Mouse (Mus musculus): ENCODE measurements around the gene Gm37240. TPM values are rescaled to one million over a fixed set of nuclear protein-coding genes. Genes with fewer than 3 reads are reported as not detected.

Gm37240 gene
- polyA plus RNA-seq, 1 experiment, result 1.0 TPM

GRCm38 (mm10) chr3:85287627-85288026 lies 599.7 kb downstream of the Gm37240 start:
- 70% methylated on average over 2 of the region's 2 CpGs for WGBS
- H3K27ac ChIP-seq (ENCODE audit: control insufficient read depth, insufficient read depth, low read depth, low read length, poor library complexity), result no peak overlapping the region
- H3K4me3 ChIP-seq (replicated peaks; ENCODE audit: control insufficient read depth, low read depth, low read length), result no peak overlapping the region
- TF ChIP-seq CTCF (IDR thresholded peaks at IDR 0.05; ENCODE audit: control insufficient read depth, insufficient read depth, low read length) (no peak), POLR2A (IDR thresholded peaks at IDR 0.05; ENCODE audit: borderline replicate concordance, control insufficient read depth, low read depth, low read length) (no peak)
- H3K4me1 ChIP-seq (ENCODE audit: control insufficient read depth, insufficient read depth, low read length), result no peaks in the 10 kb centered on the region

DNA sequence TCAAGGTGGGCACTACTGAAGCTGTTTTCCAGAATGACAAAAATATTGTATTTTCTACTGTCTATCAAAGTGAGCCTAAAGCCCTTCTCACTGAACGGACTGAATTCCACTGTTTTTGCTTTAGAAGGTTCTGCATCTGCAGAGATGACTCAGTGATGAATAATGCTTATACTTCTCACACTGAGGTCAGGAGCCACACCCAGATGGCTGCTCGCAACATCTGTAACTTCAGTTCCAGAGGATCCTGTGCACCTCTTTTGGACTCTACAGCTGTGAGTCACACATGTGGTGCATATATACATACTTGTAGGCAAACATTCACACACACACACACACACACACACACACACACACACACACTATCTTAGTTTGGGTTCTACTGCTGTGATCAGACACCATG lies 602.8 kb downstream of the Gm37240 start:
- 78% methylated on average over 2 of the region's 2 CpGs for WGBS
- H3K4me3 ChIP-seq (replicated peaks; ENCODE audit: control insufficient read depth, low read depth, low read length), result no peak overlapping the region
- TF ChIP-seq POLR2A (IDR thresholded peaks at IDR 0.05; ENCODE audit: borderline replicate concordance, control insufficient read depth, low read depth, low read length), result no peak
- no peak for TF ChIP-seq CTCF (IDR thresholded peaks at IDR 0.05; ENCODE audit: control insufficient read depth, insufficient read depth, low read length)
- H3K27ac ChIP-seq (ENCODE audit: control insufficient read depth, insufficient read depth, low read depth, low read length, poor library complexity), result no peak overlapping the region
- no peaks in the 10 kb centered on the region for H3K4me1 ChIP-seq (ENCODE audit: control insufficient read depth, insufficient read depth, low read length)

DNA sequence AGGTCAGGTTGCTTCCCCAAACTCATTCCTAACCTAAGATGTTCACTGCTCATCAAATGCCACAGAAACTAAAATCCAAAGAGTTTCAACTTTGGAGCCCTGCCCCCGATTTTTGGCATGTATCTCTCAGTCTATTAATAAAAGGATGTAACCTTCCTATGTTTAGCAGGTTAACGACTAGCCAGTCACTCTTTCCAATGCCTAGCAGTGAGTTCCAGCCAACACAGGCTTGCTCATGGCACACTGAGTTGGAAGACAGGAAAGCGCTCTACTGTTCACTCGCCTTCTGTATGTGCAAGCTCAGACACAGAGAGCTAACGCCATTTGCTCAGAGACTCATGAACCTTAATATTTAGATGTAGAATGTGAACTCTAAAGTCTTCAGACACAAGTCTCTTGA lies 604.5 kb downstream of the Gm37240 start:
- WGBS, result 81% methylated on average over 5 of the region's 5 CpGs
- Histone ChIP-seq H3K27ac (ENCODE audit: control insufficient read depth, insufficient read depth, low read depth, low read length, poor library complexity) (no peak overlapping the region), H3K4me1 (ENCODE audit: control insufficient read depth, insufficient read depth, low read length) (no peaks in the 10 kb centered on the region), H3K4me3 (replicated peaks; ENCODE audit: control insufficient read depth, low read depth, low read length) (no peak overlapping the region)
- TF ChIP-seq POLR2A (IDR thresholded peaks at IDR 0.05; ENCODE audit: borderline replicate concordance, control insufficient read depth, low read depth, low read length), result no peak
- no peak for TF ChIP-seq CTCF (IDR thresholded peaks at IDR 0.05; ENCODE audit: control insufficient read depth, insufficient read depth, low read length)

GRCm38 (mm10) chr3:85275075-85275474 lies 612.2 kb downstream of the Gm37240 start:
- WGBS, result 61% methylated on average over 10 of the region's 10 CpGs
- Histone ChIP-seq H3K27ac (ENCODE audit: control insufficient read depth, insufficient read depth, low read depth, low read length, poor library complexity) (no peak overlapping the region), H3K4me1 (ENCODE audit: control insufficient read depth, insufficient read depth, low read length) (no peaks in the 10 kb centered on the region), H3K4me3 (replicated peaks; ENCODE audit: control insufficient read depth, low read depth, low read length) (no peak overlapping the region)
- TF ChIP-seq CTCF (IDR thresholded peaks at IDR 0.05; ENCODE audit: control insufficient read depth, insufficient read depth, low read length) (no peak), POLR2A (IDR thresholded peaks at IDR 0.05; ENCODE audit: borderline replicate concordance, control insufficient read depth, low read depth, low read length) (no peak)

GRCm38 (mm10) chr3:85271491-85271890 lies 615.8 kb downstream of the Gm37240 start:
- TF ChIP-seq POLR2A (IDR thresholded peaks at IDR 0.05; ENCODE audit: borderline replicate concordance, control insufficient read depth, low read depth, low read length), result no peak
- TF ChIP-seq CTCF (IDR thresholded peaks at IDR 0.05; ENCODE audit: control insufficient read depth, insufficient read depth, low read length), result no peak
- Histone ChIP-seq H3K27ac (ENCODE audit: control insufficient read depth, insufficient read depth, low read depth, low read length, poor library complexity) (no peak overlapping the region), H3K4me1 (ENCODE audit: control insufficient read depth, insufficient read depth, low read length) (no peaks in the 10 kb centered on the region), H3K4me3 (replicated peaks; ENCODE audit: control insufficient read depth, low read depth, low read length) (no peak overlapping the region)
- 78% methylated on average over 2 of the region's 2 CpGs for WGBS

DNA sequence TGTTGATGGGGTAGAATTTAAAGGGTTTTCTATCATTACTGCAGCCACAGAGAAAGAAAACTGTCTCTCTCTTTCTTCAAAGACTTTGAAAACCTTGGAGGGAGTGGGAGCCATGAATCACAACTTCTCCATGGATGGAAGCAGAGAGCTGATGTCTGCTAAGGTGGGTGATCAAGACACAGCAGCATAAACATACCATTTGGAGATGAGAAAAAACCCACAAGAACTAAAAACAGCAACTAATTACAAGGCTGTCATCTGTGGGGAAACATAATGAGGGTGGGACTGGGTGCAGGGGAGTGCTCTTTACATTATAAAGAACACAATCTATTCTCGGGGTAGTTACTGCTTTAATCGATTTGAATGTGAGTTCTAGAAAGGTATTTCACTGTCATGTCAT lies 622.4 kb downstream of the Gm37240 start:
- no peak overlapping the region for H3K4me3 ChIP-seq (replicated peaks; ENCODE audit: control insufficient read depth, low read depth, low read length)
- H3K4me1 ChIP-seq (ENCODE audit: control insufficient read depth, insufficient read depth, low read length), result no peaks in the 10 kb centered on the region
- H3K27ac ChIP-seq (ENCODE audit: control insufficient read depth, insufficient read depth, low read depth, low read length, poor library complexity), result no peak overlapping the region
- TF ChIP-seq POLR2A (IDR thresholded peaks at IDR 0.05; ENCODE audit: borderline replicate concordance, control insufficient read depth, low read depth, low read length) (no peak), CTCF (IDR thresholded peaks at IDR 0.05; ENCODE audit: control insufficient read depth, insufficient read depth, low read length) (no peak)
- 81% methylated on average over 2 of the region's 2 CpGs for WGBS

DNA sequence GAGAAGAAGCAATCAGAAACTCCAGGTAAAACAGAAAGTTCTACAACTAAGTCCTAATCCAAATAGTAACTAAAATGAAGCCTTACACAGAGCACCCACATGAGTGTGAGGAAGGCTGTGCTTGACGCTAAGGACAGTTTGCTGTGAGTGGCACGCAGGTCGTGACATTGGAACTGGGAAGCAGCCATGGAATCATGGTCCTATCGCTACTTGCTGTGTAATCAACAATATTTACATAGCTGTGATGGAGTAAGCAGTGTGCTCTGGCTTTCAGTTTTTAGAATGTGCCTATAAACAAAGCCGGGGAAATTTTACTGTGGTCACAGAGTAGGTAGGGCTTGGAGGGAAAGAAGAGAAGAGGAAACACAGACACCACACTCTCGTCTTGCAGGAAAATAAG lies 622.8 kb downstream of the Gm37240 start:
- TF ChIP-seq CTCF (IDR thresholded peaks at IDR 0.05; ENCODE audit: control insufficient read depth, insufficient read depth, low read length) (no peak), POLR2A (IDR thresholded peaks at IDR 0.05; ENCODE audit: borderline replicate concordance, control insufficient read depth, low read depth, low read length) (no peak)
- Histone ChIP-seq H3K27ac (ENCODE audit: control insufficient read depth, insufficient read depth, low read depth, low read length, poor library complexity) (no peak overlapping the region), H3K4me1 (ENCODE audit: control insufficient read depth, insufficient read depth, low read length) (no peaks in the 10 kb centered on the region), H3K4me3 (replicated peaks; ENCODE audit: control insufficient read depth, low read depth, low read length) (no peak overlapping the region)
- 74% methylated on average over 6 of the region's 6 CpGs for WGBS

DNA sequence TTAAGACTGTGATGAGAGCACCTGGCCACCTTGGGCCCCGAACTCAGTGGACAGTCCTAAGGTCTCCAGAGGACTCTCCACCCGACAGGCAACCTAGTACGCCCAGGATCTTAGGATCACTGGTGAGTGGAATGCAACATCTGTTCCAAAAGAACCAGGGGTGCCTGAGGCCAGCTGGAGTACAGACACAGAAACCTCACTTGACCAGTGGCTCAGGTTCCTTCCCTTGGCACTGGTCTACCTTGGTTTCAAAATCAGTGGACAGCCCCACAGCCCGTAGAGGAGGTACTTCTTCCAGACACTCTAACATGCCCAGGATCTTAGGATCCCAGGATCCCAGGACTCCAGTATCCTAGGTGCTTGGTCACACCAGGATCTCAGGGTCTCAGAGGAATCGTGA lies 632.8 kb downstream of the Gm37240 start:
- TF ChIP-seq CTCF (IDR thresholded peaks at IDR 0.05; ENCODE audit: control insufficient read depth, insufficient read depth, low read length) (no peak), POLR2A (IDR thresholded peaks at IDR 0.05; ENCODE audit: borderline replicate concordance, control insufficient read depth, low read depth, low read length) (no peak)
- Histone ChIP-seq H3K4me1 (ENCODE audit: control insufficient read depth, insufficient read depth, low read length) (no peaks in the 10 kb centered on the region), H3K4me3 (replicated peaks; ENCODE audit: control insufficient read depth, low read depth, low read length) (no peak overlapping the region), H3K27ac (ENCODE audit: control insufficient read depth, insufficient read depth, low read depth, low read length, poor library complexity) (no peak overlapping the region)
- WGBS, result 82% methylated on average over 5 of the region's 5 CpGs

DNA sequence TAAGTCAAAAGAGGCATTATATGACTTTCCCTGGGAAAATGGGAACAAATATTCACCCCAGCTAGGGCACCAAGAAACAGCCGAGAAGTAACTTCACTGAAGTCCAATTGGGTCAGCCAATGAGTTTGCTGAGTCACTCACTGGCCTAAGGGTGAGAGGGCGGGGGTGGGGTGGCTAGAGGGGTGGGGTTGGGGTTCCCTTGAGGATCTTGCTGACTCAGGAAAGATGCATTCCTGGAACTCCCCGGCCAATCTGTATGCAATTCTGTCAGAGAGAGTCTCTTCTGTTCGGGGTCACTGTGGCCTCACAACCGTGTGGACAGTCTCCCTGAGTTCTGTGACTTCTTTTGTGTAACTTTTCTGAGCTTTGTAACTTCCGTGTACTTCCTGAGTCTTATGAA lies 635.7 kb downstream of the Gm37240 start:
- Histone ChIP-seq H3K4me3 (replicated peaks; ENCODE audit: control insufficient read depth, low read depth, low read length) (no peak overlapping the region), H3K4me1 (ENCODE audit: control insufficient read depth, insufficient read depth, low read length) (no peaks in the 10 kb centered on the region), H3K27ac (ENCODE audit: control insufficient read depth, insufficient read depth, low read depth, low read length, poor library complexity) (no peak overlapping the region)
- 74% methylated on average over 6 of the region's 6 CpGs for WGBS
- TF ChIP-seq CTCF (IDR thresholded peaks at IDR 0.05; ENCODE audit: control insufficient read depth, insufficient read depth, low read length) (no peak), POLR2A (IDR thresholded peaks at IDR 0.05; ENCODE audit: borderline replicate concordance, control insufficient read depth, low read depth, low read length) (no peak)
